Mouse (Mus musculus): ENCODE measurements around the gene Adam6a.
"Not testable (repeated sequence)": the region's sequence is repeated elsewhere in the genome, so short reads cannot be mapped to it uniquely, and the experiment has no call there.

The Adam6a gene

GRCm38 (mm10) chr12:113543608-113544007 lies at the start of gene Adam6a:
Gene Adam6a (plus strand): TSS chr12:113543908.
- TF ChIP-seq GATA4 (IDR thresholded peaks at IDR 0.05; ENCODE audit: insufficient replicate concordance, low read length) = not testable (repeated sequence)

DNA sequence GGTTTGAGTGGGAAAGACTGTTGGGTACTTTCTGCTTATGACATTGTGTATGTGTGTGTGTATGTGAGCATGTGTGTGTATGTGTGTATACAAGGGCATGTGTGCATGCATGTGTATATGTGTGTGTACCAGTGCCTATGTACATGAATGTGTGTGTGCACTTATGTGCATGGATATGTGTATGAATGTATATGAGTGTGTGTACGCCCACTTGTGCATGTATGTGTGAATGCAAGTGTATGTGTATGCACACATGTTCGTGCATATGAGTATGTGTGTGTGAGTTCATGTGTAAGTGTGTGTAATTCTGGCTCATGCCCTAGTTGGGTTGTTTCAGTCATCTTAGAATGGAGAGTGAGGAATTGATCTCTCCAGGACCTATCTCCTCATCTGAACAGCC lies 17.8 kb upstream of the Adam6a start:
- TF ChIP-seq GATA4 (IDR thresholded peaks at IDR 0.05; ENCODE audit: insufficient replicate concordance, low read length) = no peak

GRCm38 (mm10) chr12:113578241-113578640 lies 34.5 kb downstream of the Adam6a start:
- TF ChIP-seq GATA4 (IDR thresholded peaks at IDR 0.05; ENCODE audit: insufficient replicate concordance, low read length) = no peak

DNA sequence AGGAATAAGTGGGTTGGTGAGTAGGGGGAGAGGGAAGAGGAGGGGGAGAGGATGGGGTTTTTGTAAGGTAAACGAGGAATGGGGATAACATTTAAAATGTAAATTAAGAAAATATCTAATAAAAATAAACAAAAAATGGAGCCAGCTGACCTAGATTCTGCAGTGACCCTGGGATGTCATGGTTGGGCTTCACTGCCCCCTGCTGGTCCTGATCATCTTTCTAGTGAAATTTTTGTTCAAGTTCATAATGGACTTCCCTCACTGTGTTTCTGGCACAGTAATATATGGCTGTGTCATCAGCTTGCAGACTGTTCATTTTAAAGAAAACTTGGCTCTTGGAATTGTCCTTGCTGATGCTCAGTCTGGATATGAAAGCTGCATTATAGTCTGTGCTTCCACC lies 44.3 kb downstream of the Adam6a start:
- no peak for TF ChIP-seq GATA4 (IDR thresholded peaks at IDR 0.05; ENCODE audit: insufficient replicate concordance, low read length)

All from liver, adult (tissue).